Mouse (Mus musculus): ENCODE measurements around the gene Olfr1412. TPM values are rescaled to one million over a fixed set of nuclear protein-coding genes. Genes with fewer than 3 reads are reported as not detected.
A peak's percentile ranks its signal among the peaks of the same experiment; 100 is the strongest.

The Olfr1412 gene
- polyA plus RNA-seq, 1 experiment from 2014 or later: not detected

- ATAC-seq (ENCODE audit: low FRiP score): no peak
- WGBS: 46% methylated on average over 2 of the region's 2 CpGs
- H3K4me3 ChIP-seq: no peak within 1 kb of the TSS
These were observed 31.9 kb downstream of the Olfr1412 start, which contains the start of gene Olfr12 for GRCm38 (mm10) chr1:92617488-92617887. Gene Olfr12, plus strand, starts transcription at chr1:92617788.

GRCm38 (mm10) chr1:92618360-92618759 is 32.8 kb downstream of the Olfr1412 start:
- no peak for ATAC-seq (ENCODE audit: low FRiP score)
- WGBS: 73% methylated on average over 4 of the region's 4 CpGs

More at GRCm38 (mm10) chr1:92617488-92617887, 31.9 kb downstream of the Olfr1412 start, which contains the start of gene Olfr12:
- Histone ChIP-seq H3K4me1 (replicated peaks) (no peaks in the 10 kb centered on the region), H3K9me3 (no peaks in the 10 kb centered on the region), H3K4me2 (no peak within 1 kb of the TSS), H3K27me3 (peaks cover 10% of the 10 kb centered on the region; the same call in 1 of the 2 replicates), H3K27ac (no peak within 1 kb of the TSS), H3K36me3 (no peaks in the 10 kb centered on the region), H3K9ac (no peak within 1 kb of the TSS)

GRCm38 (mm10) chr1:92628227-92628626 is 42.6 kb downstream of the Olfr1412 start:
- H3K36me3 ChIP-seq: no peaks in the 10 kb centered on the region
- H3K4me1 ChIP-seq (replicated peaks): no peaks in the 10 kb centered on the region
- no peak overlapping the region for H3K4me3 ChIP-seq
- 0 out of 2 replicates have a peak, but pooled peaks cover 4% of the 10 kb centered on the region for H3K27me3 ChIP-seq
- no peak overlapping the region for H3K9ac ChIP-seq
- ATAC-seq (ENCODE audit: low FRiP score): no peak
- no peaks in the 10 kb centered on the region for H3K9me3 ChIP-seq
- no peak overlapping the region for H3K27ac ChIP-seq
- WGBS: 68% methylated on average over 4 of the region's 4 CpGs
- H3K4me2 ChIP-seq: no peak overlapping the region

More at GRCm38 (mm10) chr1:92618360-92618759, 32.8 kb downstream of the Olfr1412 start:
- Histone ChIP-seq H3K9ac (no peak overlapping the region), H3K9me3 (no peaks in the 10 kb centered on the region), H3K4me2 (no peak overlapping the region), H3K27ac (no peak overlapping the region), H3K27me3 (peaks cover 10% of the 10 kb centered on the region; the same call in 1 of the 2 replicates), H3K4me1 (replicated peaks) (no peaks in the 10 kb centered on the region), H3K4me3 (no peak overlapping the region), H3K36me3 (no peaks in the 10 kb centered on the region)

GRCm38 (mm10) chr1:92632196-92632595 is 46.6 kb downstream of the Olfr1412 start:
- Histone ChIP-seq H3K27me3 (0 out of 2 replicates have a peak, but pooled peaks cover 4% of the 10 kb centered on the region), H3K9ac (no peak overlapping the region), H3K4me1 (replicated peaks) (peaks cover 12% of the 10 kb centered on the region; the same call in 1 of the 2 replicates), H3K27ac (no peak overlapping the region), H3K9me3 (no peaks in the 10 kb centered on the region), H3K36me3 (peaks cover 24% of the 10 kb centered on the region), H3K4me2 (no peak overlapping the region), H3K4me3 (no peak overlapping the region)
- 86% methylated on average over 5 of the region's 5 CpGs for WGBS
- ATAC-seq (ENCODE audit: low FRiP score): no peak

- no peak overlapping the region for H3K27ac ChIP-seq
- no peak overlapping the region for H3K4me2 ChIP-seq
- H3K4me3 ChIP-seq: no peak overlapping the region
- ATAC-seq (ENCODE audit: low FRiP score): no peak
- 0 out of 2 replicates have a peak, but pooled peaks cover 4% of the 10 kb centered on the region for H3K27me3 ChIP-seq
- H3K36me3 ChIP-seq: peaks cover 31% of the 10 kb centered on the region
- 69% methylated on average over 6 of the region's 6 CpGs for WGBS
- H3K4me1 ChIP-seq (replicated peaks): peaks cover 12% of the 10 kb centered on the region; the same call in 1 of the 2 replicates
- H3K9me3 ChIP-seq: no peaks in the 10 kb centered on the region
- H3K9ac ChIP-seq: no peak overlapping the region
These were observed 47.4 kb downstream of the Olfr1412 start for GRCm38 (mm10) chr1:92632948-92633347.

- 88% methylated on average over 8 of the region's 8 CpGs for WGBS
- Histone ChIP-seq H3K4me1 (replicated peaks) (peaks cover 12% of the 10 kb centered on the region), H3K9ac (no peak overlapping the region), H3K4me3 (no peak overlapping the region), H3K27me3 (0 out of 2 replicates have a peak, but pooled peaks cover 4% of the 10 kb centered on the region), H3K4me2 (no peak overlapping the region), H3K36me3 (peaks cover 39% of the 10 kb centered on the region), H3K9me3 (no peaks in the 10 kb centered on the region), H3K27ac (no peak overlapping the region)
- ATAC-seq (ENCODE audit: low FRiP score): no peak
These were observed 48.1 kb downstream of the Olfr1412 start for GRCm38 (mm10) chr1:92633726-92634125.

- H3K4me1 ChIP-seq (replicated peaks): peaks cover 14% of the 10 kb centered on the region
- 0 out of 2 replicates have a peak, but pooled peaks cover 4% of the 10 kb centered on the region for H3K27me3 ChIP-seq
- no peaks in the 10 kb centered on the region for H3K9me3 ChIP-seq
- peak overlapping the region; percentile 35 for H3K9ac ChIP-seq
- peak overlapping the region; percentile 66 for H3K27ac ChIP-seq
- peaks cover 47% of the 10 kb centered on the region for H3K36me3 ChIP-seq
- 0 out of 2 replicates have a peak, but pooled peaks have one; percentile 14 for ATAC-seq (ENCODE audit: low FRiP score)
- H3K4me2 ChIP-seq: no peak overlapping the region
- no peak overlapping the region for H3K4me3 ChIP-seq
- 68% methylated on average over 1 of the region's 1 CpGs for WGBS
These were observed 49.0 kb downstream of the Olfr1412 start for GRCm38 (mm10) chr1:92634569-92634968.

- H3K27me3 ChIP-seq: 0 out of 2 replicates have a peak, but pooled peaks cover 4% of the 10 kb centered on the region
- no peak overlapping the region for H3K4me3 ChIP-seq
- peak overlapping the region; percentile 35 for H3K9ac ChIP-seq
- 63% methylated on average over 4 of the region's 4 CpGs for WGBS
- no peaks in the 10 kb centered on the region for H3K9me3 ChIP-seq
- H3K4me2 ChIP-seq: no peak overlapping the region
- peak overlapping the region; percentile 66 for H3K27ac ChIP-seq
- peak; percentile 72; the same call in 1 of the 2 replicates for ATAC-seq (ENCODE audit: low FRiP score)
- H3K4me1 ChIP-seq (replicated peaks): peaks cover 19% of the 10 kb centered on the region
- H3K36me3 ChIP-seq: peaks cover 47% of the 10 kb centered on the region
These were observed 49.5 kb downstream of the Olfr1412 start for GRCm38 (mm10) chr1:92634976-92635599.

GRCm38 (mm10) chr1:92636015-92636414 is 50.4 kb downstream of the Olfr1412 start:
- Histone ChIP-seq H3K4me3 (no peak overlapping the region), H3K9ac (no peak overlapping the region), H3K4me1 (replicated peaks) (peaks cover 28% of the 10 kb centered on the region), H3K27me3 (0 out of 2 replicates have a peak, but pooled peaks cover 4% of the 10 kb centered on the region), H3K36me3 (peaks cover 47% of the 10 kb centered on the region), H3K27ac (peak overlapping the region; percentile 66; the same call in 1 of the 2 replicates), H3K9me3 (no peaks in the 10 kb centered on the region), H3K4me2 (no peak overlapping the region)
- no peak for ATAC-seq (ENCODE audit: low FRiP score)
- 86% methylated on average over 8 of the region's 8 CpGs for WGBS

- no peak overlapping the region for H3K4me3 ChIP-seq
- ATAC-seq (ENCODE audit: low FRiP score): no peak
- H3K27ac ChIP-seq: no peak overlapping the region
- peaks cover 31% of the 10 kb centered on the region for H3K4me1 ChIP-seq (replicated peaks)
- H3K4me2 ChIP-seq: no peak overlapping the region
- H3K36me3 ChIP-seq: peaks cover 47% of the 10 kb centered on the region
- no peaks in the 10 kb centered on the region for H3K9me3 ChIP-seq
- H3K27me3 ChIP-seq: no peaks in the 10 kb centered on the region
- no peak overlapping the region for H3K9ac ChIP-seq
- 95% methylated on average over 11 of the region's 11 CpGs for WGBS
These were observed 51.1 kb downstream of the Olfr1412 start for GRCm38 (mm10) chr1:92636676-92637075.

GRCm38 (mm10) chr1:92637501-92638172 is 52.1 kb downstream of the Olfr1412 start:
- Histone ChIP-seq H3K4me2 (no peak overlapping the region), H3K27ac (no peak overlapping the region), H3K9me3 (no peaks in the 10 kb centered on the region), H3K36me3 (peaks cover 47% of the 10 kb centered on the region), H3K4me3 (no peak overlapping the region), H3K9ac (no peak overlapping the region), H3K27me3 (no peaks in the 10 kb centered on the region), H3K4me1 (replicated peaks) (peaks cover 38% of the 10 kb centered on the region)
- 93% methylated on average over 15 of the region's 15 CpGs for WGBS
- no peak for ATAC-seq (ENCODE audit: low FRiP score)

GRCm38 (mm10) chr1:92638181-92638580 is 52.6 kb downstream of the Olfr1412 start:
- no peak for ATAC-seq (ENCODE audit: low FRiP score)
- H3K9me3 ChIP-seq: no peaks in the 10 kb centered on the region
- no peak overlapping the region for H3K4me2 ChIP-seq
- no peak overlapping the region for H3K27ac ChIP-seq
- no peaks in the 10 kb centered on the region for H3K27me3 ChIP-seq
- H3K4me1 ChIP-seq (replicated peaks): peaks cover 40% of the 10 kb centered on the region
- peaks cover 47% of the 10 kb centered on the region for H3K36me3 ChIP-seq
- H3K9ac ChIP-seq: no peak overlapping the region
- WGBS: 92% methylated on average over 3 of the region's 3 CpGs
- no peak overlapping the region for H3K4me3 ChIP-seq
